Mouse (Mus musculus): ENCODE measurements around the gene Caprin1. TPM values are rescaled to one million over a fixed set of nuclear protein-coding genes. Genes with fewer than 3 reads are reported as not detected.

Gene Caprin1
- polyA plus RNA-seq (2012; rRNA removed) (224 and 260 TPM in 2 replicates), polyA plus RNA-seq (2014; fragmentation: Nextera tagmentation; extraction: Ambion mirVana) (314 and 337 TPM in 2 replicates)

- no peaks in the 10 kb centered on the region for H3K9me3 ChIP-seq (ENCODE audit: control insufficient read depth, low read length)
- ATAC-seq (ENCODE audit: low FRiP score, low read depth) (peak; percentile 94), DNase-seq (ENCODE audit: low spot score) (peak; percentile 96)
- H3K4me3 ChIP-seq (replicated peaks; ENCODE audit: low read length) = peak within 1 kb of the TSS; percentile 96
- H3K4me2 ChIP-seq (replicated peaks; ENCODE audit: low read depth, low read length, severe bottlenecking) = peak within 1 kb of the TSS; percentile 54
- peaks cover 18% of the 10 kb centered on the region for H3K36me3 ChIP-seq (ENCODE audit: control insufficient read depth, insufficient read depth, low read length)
- peak; percentile 94 for TF ChIP-seq POLR2A (IDR thresholded peaks at IDR 0.05; ENCODE audit: borderline replicate concordance, extremely low read depth, insufficient read depth, insufficient read length)
- under 1% methylated on average over 33 of the region's 33 CpGs for WGBS
- peak within 1 kb of the TSS; percentile 100 for H3K27ac ChIP-seq (replicated peaks; ENCODE audit: low read depth, low read length)
- H3K27me3 ChIP-seq (ENCODE audit: control insufficient read depth, insufficient read depth, low read length) = no peaks in the 10 kb centered on the region
- peak within 1 kb of the TSS; percentile 99 for H3K9ac ChIP-seq (ENCODE audit: low read depth, low read length, severe bottlenecking)
- H3K4me1 ChIP-seq (ENCODE audit: control insufficient read depth, insufficient read depth, low read length) = peaks cover 10% of the 10 kb centered on the region
Measured at GRCm38 (mm10) chr2:103797491-103798009, at the start of gene Caprin1. TSS of gene Caprin1 (minus strand) at chr2:103797649.

- no peaks in the 10 kb centered on the region for H3K36me3 ChIP-seq (ENCODE audit: control insufficient read depth, insufficient read depth, low read length)
- H3K9ac ChIP-seq (ENCODE audit: low read depth, low read length, severe bottlenecking) = no peak overlapping the region
- no peak for TF ChIP-seq POLR2A (IDR thresholded peaks at IDR 0.05; ENCODE audit: borderline replicate concordance, extremely low read depth, insufficient read depth, insufficient read length)
- no peak overlapping the region for H3K4me2 ChIP-seq (replicated peaks; ENCODE audit: low read depth, low read length, severe bottlenecking)
- DNase-seq (ENCODE audit: low spot score) = no peak
- no peaks in the 10 kb centered on the region for H3K4me1 ChIP-seq (ENCODE audit: control insufficient read depth, insufficient read depth, low read length)
- no peaks in the 10 kb centered on the region for H3K27me3 ChIP-seq (ENCODE audit: control insufficient read depth, insufficient read depth, low read length)
- no peaks in the 10 kb centered on the region for H3K9me3 ChIP-seq (ENCODE audit: control insufficient read depth, low read length)
- no peak overlapping the region for H3K4me3 ChIP-seq (replicated peaks; ENCODE audit: low read length)
- no peak for ATAC-seq (ENCODE audit: low FRiP score, low read depth)
- no peak overlapping the region for H3K27ac ChIP-seq (replicated peaks; ENCODE audit: low read depth, low read length)
- WGBS = 93% methylated on average over 1 of the region's 1 CpGs
Measured at GRCm38 (mm10) chr2:103846875-103847274, 49.4 kb upstream of the Caprin1 start.

- DNase-seq (ENCODE audit: low spot score) (peak; percentile 1), ATAC-seq (ENCODE audit: low FRiP score, low read depth) (no peak)
- WGBS = 88% methylated on average over 4 of the region's 4 CpGs
- Histone ChIP-seq H3K36me3 (ENCODE audit: control insufficient read depth, insufficient read depth, low read length) (no peaks in the 10 kb centered on the region), H3K9me3 (ENCODE audit: control insufficient read depth, low read length) (no peaks in the 10 kb centered on the region), H3K27me3 (ENCODE audit: control insufficient read depth, insufficient read depth, low read length) (no peaks in the 10 kb centered on the region), H3K27ac (replicated peaks; ENCODE audit: low read depth, low read length) (no peak overlapping the region), H3K4me2 (replicated peaks; ENCODE audit: low read depth, low read length, severe bottlenecking) (no peak overlapping the region), H3K9ac (ENCODE audit: low read depth, low read length, severe bottlenecking) (no peak overlapping the region), H3K4me1 (ENCODE audit: control insufficient read depth, insufficient read depth, low read length) (no peaks in the 10 kb centered on the region), H3K4me3 (replicated peaks; ENCODE audit: low read length) (no peak overlapping the region)
- TF ChIP-seq POLR2A (IDR thresholded peaks at IDR 0.05; ENCODE audit: borderline replicate concordance, extremely low read depth, insufficient read depth, insufficient read length) = no peak
Measured at GRCm38 (mm10) chr2:103846271-103846670, 48.8 kb upstream of the Caprin1 start.

DNA sequence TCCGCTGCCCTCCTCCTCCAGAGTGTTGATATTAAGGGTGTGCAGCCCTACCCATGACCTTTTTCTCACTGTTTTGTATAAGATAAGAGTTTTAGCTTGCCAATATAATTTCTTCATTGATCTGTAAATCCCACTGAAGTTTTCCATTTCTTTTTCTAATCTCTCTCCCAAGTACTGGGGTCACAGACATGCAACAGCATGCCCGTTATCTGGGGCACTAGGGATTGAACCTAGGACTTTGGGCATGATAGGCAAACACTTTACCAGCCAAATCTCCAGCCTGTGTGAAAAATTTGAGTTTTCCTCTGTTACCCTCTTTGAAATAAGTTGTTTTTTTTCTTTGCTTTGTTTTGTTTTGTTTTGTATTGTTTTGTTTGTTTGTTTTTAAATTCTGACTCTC, 46.6 kb upstream of the Caprin1 start:
- Histone ChIP-seq H3K9ac (ENCODE audit: low read depth, low read length, severe bottlenecking) (no peak overlapping the region), H3K4me2 (replicated peaks; ENCODE audit: low read depth, low read length, severe bottlenecking) (no peak overlapping the region), H3K27ac (replicated peaks; ENCODE audit: low read depth, low read length) (no peak overlapping the region), H3K36me3 (ENCODE audit: control insufficient read depth, insufficient read depth, low read length) (no peaks in the 10 kb centered on the region), H3K9me3 (ENCODE audit: control insufficient read depth, low read length) (no peaks in the 10 kb centered on the region), H3K27me3 (ENCODE audit: control insufficient read depth, insufficient read depth, low read length) (no peaks in the 10 kb centered on the region), H3K4me1 (ENCODE audit: control insufficient read depth, insufficient read depth, low read length) (no peaks in the 10 kb centered on the region), H3K4me3 (replicated peaks; ENCODE audit: low read length) (no peak overlapping the region)
- peak; percentile 2 for DNase-seq (ENCODE audit: low spot score)
- 90% methylated on average over 2 of the region's 2 CpGs for WGBS
- ATAC-seq (ENCODE audit: low FRiP score, low read depth) = no peak
- no peak for TF ChIP-seq POLR2A (IDR thresholded peaks at IDR 0.05; ENCODE audit: borderline replicate concordance, extremely low read depth, insufficient read depth, insufficient read length)

DNA sequence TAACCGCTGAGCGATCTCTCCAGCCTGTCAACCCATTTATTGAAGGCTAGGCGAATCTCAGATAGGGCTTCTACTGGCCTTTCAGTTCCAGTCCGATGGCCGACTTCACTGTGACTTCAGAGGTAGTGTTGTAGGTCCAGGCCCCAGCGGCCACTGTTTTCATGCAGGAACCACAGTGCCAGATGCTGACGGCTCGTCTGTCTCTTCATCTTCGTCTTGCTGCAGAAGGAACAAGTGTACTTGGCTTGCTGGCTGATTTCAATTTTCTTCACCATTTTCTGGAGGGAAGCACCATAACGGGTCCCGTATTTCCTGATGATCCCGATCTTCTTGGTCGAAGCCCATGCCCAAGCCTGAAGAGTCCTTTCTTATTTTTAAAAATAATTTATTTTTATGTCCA, 45.9 kb upstream of the Caprin1 start:
- WGBS = 94% methylated on average over 13 of the region's 13 CpGs
- no peak overlapping the region for H3K9ac ChIP-seq (ENCODE audit: low read depth, low read length, severe bottlenecking)
- H3K27me3 ChIP-seq (ENCODE audit: control insufficient read depth, insufficient read depth, low read length) = no peaks in the 10 kb centered on the region
- no peak overlapping the region for H3K4me3 ChIP-seq (replicated peaks; ENCODE audit: low read length)
- ATAC-seq (ENCODE audit: low FRiP score, low read depth) (no peak), DNase-seq (ENCODE audit: low spot score) (no peak)
- no peak overlapping the region for H3K27ac ChIP-seq (replicated peaks; ENCODE audit: low read depth, low read length)
- H3K36me3 ChIP-seq (ENCODE audit: control insufficient read depth, insufficient read depth, low read length) = no peaks in the 10 kb centered on the region
- H3K4me2 ChIP-seq (replicated peaks; ENCODE audit: low read depth, low read length, severe bottlenecking) = no peak overlapping the region
- no peaks in the 10 kb centered on the region for H3K9me3 ChIP-seq (ENCODE audit: control insufficient read depth, low read length)
- no peak for TF ChIP-seq POLR2A (IDR thresholded peaks at IDR 0.05; ENCODE audit: borderline replicate concordance, extremely low read depth, insufficient read depth, insufficient read length)
- no peaks in the 10 kb centered on the region for H3K4me1 ChIP-seq (ENCODE audit: control insufficient read depth, insufficient read depth, low read length)
